Mouse (Mus musculus): ENCODE results near the gene Acsm4.
A peak's percentile ranks its signal among the peaks of the same experiment; 100 is the strongest.
"Not testable (repeated sequence)": the region's sequence is repeated elsewhere in the genome, so short reads cannot be mapped to it uniquely, and the experiment has no call there.

Acsm4 gene

GRCm38 (mm10) chr7:119694926-119695325 lies 5.1 kb downstream of the Acsm4 start:
- H3K27me3 ChIP-seq (ENCODE audit: insufficient read depth, low read length), result no peaks in the 10 kb centered on the region
- H3K36me3 ChIP-seq (ENCODE audit: insufficient read depth, low read length), result no peaks in the 10 kb centered on the region
- H3K9me3 ChIP-seq (ENCODE audit: low read length), result no peaks in the 10 kb centered on the region
- no peak for TF ChIP-seq POU5F1 (IDR thresholded peaks at IDR 0.05; ENCODE audit: borderline replicate concordance, low read length)
- TF ChIP-seq CTCF (conservative IDR thresholded peaks at IDR 0.05; ENCODE audit: low read length), result no peak
- no peak for TF ChIP-seq NANOG (IDR thresholded peaks at IDR 0.05; ENCODE audit: borderline replicate concordance, low read length)
- H3K4me3 ChIP-seq (replicated peaks; ENCODE audit: low read length), result no peak overlapping the region
- peaks cover 18% of the 10 kb centered on the region for H3K4me1 ChIP-seq (replicated peaks; ENCODE audit: low read depth, low read length)

- H3K9me3 ChIP-seq (ENCODE audit: low read length), result no peaks in the 10 kb centered on the region
- H3K4me3 ChIP-seq (replicated peaks; ENCODE audit: low read length), result no peak overlapping the region
- no peaks in the 10 kb centered on the region for H3K27me3 ChIP-seq (ENCODE audit: insufficient read depth, low read length)
- H3K4me1 ChIP-seq (replicated peaks; ENCODE audit: low read depth, low read length), result peaks cover 6% of the 10 kb centered on the region; the same call in 1 of the 2 replicates
- peaks cover 36% of the 10 kb centered on the region for H3K36me3 ChIP-seq (ENCODE audit: insufficient read depth, low read length)
- TF ChIP-seq NANOG (IDR thresholded peaks at IDR 0.05; ENCODE audit: borderline replicate concordance, low read length) (no peak), POU5F1 (IDR thresholded peaks at IDR 0.05; ENCODE audit: borderline replicate concordance, low read length) (no peak), CTCF (conservative IDR thresholded peaks at IDR 0.05; ENCODE audit: low read length) (no peak)
Observed at GRCm38 (mm10) chr7:119714111-119714510, 24.3 kb downstream of the Acsm4 start.

- TF ChIP-seq POU5F1 (IDR thresholded peaks at IDR 0.05; ENCODE audit: borderline replicate concordance, low read length) (no peak), NANOG (IDR thresholded peaks at IDR 0.05; ENCODE audit: borderline replicate concordance, low read length) (no peak), CTCF (conservative IDR thresholded peaks at IDR 0.05; ENCODE audit: low read length) (no peak)
- Histone ChIP-seq H3K4me1 (replicated peaks; ENCODE audit: low read depth, low read length) (peaks cover 16% of the 10 kb centered on the region), H3K36me3 (ENCODE audit: insufficient read depth, low read length) (peaks cover 38% of the 10 kb centered on the region)
Observed at GRCm38 (mm10) chr7:119720253-119720946, 30.6 kb downstream of the Acsm4 start, which contains the start of gene Thumpd1. Gene Thumpd1, minus strand, starts transcription at chr7:119720798.

GRCm38 (mm10) chr7:119720947-119721310 lies 31.1 kb downstream of the Acsm4 start:
- H3K4me1 ChIP-seq (replicated peaks; ENCODE audit: low read depth, low read length), result peaks cover 16% of the 10 kb centered on the region
- no peaks in the 10 kb centered on the region for H3K9me3 ChIP-seq (ENCODE audit: low read length)
- TF ChIP-seq POU5F1 (IDR thresholded peaks at IDR 0.05; ENCODE audit: borderline replicate concordance, low read length) (no peak), CTCF (conservative IDR thresholded peaks at IDR 0.05; ENCODE audit: low read length) (no peak), NANOG (IDR thresholded peaks at IDR 0.05; ENCODE audit: borderline replicate concordance, low read length) (no peak)
- peaks cover 33% of the 10 kb centered on the region for H3K36me3 ChIP-seq (ENCODE audit: insufficient read depth, low read length)
- H3K27me3 ChIP-seq (ENCODE audit: insufficient read depth, low read length), result no peaks in the 10 kb centered on the region
- peak overlapping the region; percentile 91 for H3K4me3 ChIP-seq (replicated peaks; ENCODE audit: low read length)

More at GRCm38 (mm10) chr7:119720253-119720946, 30.6 kb downstream of the Acsm4 start, which contains the start of gene Thumpd1:
- H3K27me3 ChIP-seq (ENCODE audit: insufficient read depth, low read length), result no peaks in the 10 kb centered on the region
- peak within 1 kb of the TSS; percentile 91 for H3K4me3 ChIP-seq (replicated peaks; ENCODE audit: low read length)
- no peaks in the 10 kb centered on the region for H3K9me3 ChIP-seq (ENCODE audit: low read length)

GRCm38 (mm10) chr7:119727621-119728020 lies 37.8 kb downstream of the Acsm4 start:
- Histone ChIP-seq H3K4me3 (replicated peaks; ENCODE audit: low read length) (no peak overlapping the region), H3K27me3 (ENCODE audit: insufficient read depth, low read length) (no peaks in the 10 kb centered on the region), H3K9me3 (ENCODE audit: low read length) (peaks cover 22% of the 10 kb centered on the region), H3K4me1 (replicated peaks; ENCODE audit: low read depth, low read length) (no peaks in the 10 kb centered on the region), H3K36me3 (ENCODE audit: insufficient read depth, low read length) (no peaks in the 10 kb centered on the region)
- TF ChIP-seq POU5F1 (IDR thresholded peaks at IDR 0.05; ENCODE audit: borderline replicate concordance, low read length), result no peak
- TF ChIP-seq CTCF (conservative IDR thresholded peaks at IDR 0.05; ENCODE audit: low read length), result no peak
- no peak for TF ChIP-seq NANOG (IDR thresholded peaks at IDR 0.05; ENCODE audit: borderline replicate concordance, low read length)

GRCm38 (mm10) chr7:119731262-119731661 lies 41.4 kb downstream of the Acsm4 start:
- peak; percentile 35 for TF ChIP-seq CTCF (conservative IDR thresholded peaks at IDR 0.05; ENCODE audit: low read length)
- H3K4me3 ChIP-seq (replicated peaks; ENCODE audit: low read length); H3K4me1 ChIP-seq (replicated peaks; ENCODE audit: low read depth, low read length); H3K27me3 ChIP-seq (ENCODE audit: insufficient read depth, low read length); H3K36me3 ChIP-seq (ENCODE audit: insufficient read depth, low read length): not testable (repeated sequence)
- H3K9me3 ChIP-seq (ENCODE audit: low read length), result peaks cover 25% of the 10 kb centered on the region

GRCm38 (mm10) chr7:119738877-119739276 lies 49.1 kb downstream of the Acsm4 start:
- Histone ChIP-seq H3K4me3 (replicated peaks; ENCODE audit: low read length) (no peak overlapping the region), H3K27me3 (ENCODE audit: insufficient read depth, low read length) (peaks cover 12% of the 10 kb centered on the region), H3K4me1 (replicated peaks; ENCODE audit: low read depth, low read length) (peaks cover 1% of the 10 kb centered on the region), H3K36me3 (ENCODE audit: insufficient read depth, low read length) (no peaks in the 10 kb centered on the region), H3K9me3 (ENCODE audit: low read length) (peaks cover 5% of the 10 kb centered on the region; the same call in 1 of the 2 replicates)
- TF ChIP-seq CTCF (conservative IDR thresholded peaks at IDR 0.05; ENCODE audit: low read length) (no peak), POU5F1 (IDR thresholded peaks at IDR 0.05; ENCODE audit: borderline replicate concordance, low read length) (no peak), NANOG (IDR thresholded peaks at IDR 0.05; ENCODE audit: borderline replicate concordance, low read length) (no peak)

- H3K36me3 ChIP-seq (ENCODE audit: insufficient read depth, low read length); H3K4me3 ChIP-seq (replicated peaks; ENCODE audit: low read length); H3K4me1 ChIP-seq (replicated peaks; ENCODE audit: low read depth, low read length); H3K9me3 ChIP-seq (ENCODE audit: low read length): not testable (repeated sequence)
- H3K27me3 ChIP-seq (ENCODE audit: insufficient read depth, low read length), result peaks cover 14% of the 10 kb centered on the region
Observed at GRCm38 (mm10) chr7:119739798-119740468, 50.1 kb downstream of the Acsm4 start.

- peaks cover 14% of the 10 kb centered on the region for H3K27me3 ChIP-seq (ENCODE audit: insufficient read depth, low read length)
- no peak for TF ChIP-seq POU5F1 (IDR thresholded peaks at IDR 0.05; ENCODE audit: borderline replicate concordance, low read length)
- TF ChIP-seq NANOG (IDR thresholded peaks at IDR 0.05; ENCODE audit: borderline replicate concordance, low read length), result no peak
- TF ChIP-seq CTCF (conservative IDR thresholded peaks at IDR 0.05; ENCODE audit: low read length), result no peak
- peaks cover 4% of the 10 kb centered on the region for H3K4me1 ChIP-seq (replicated peaks; ENCODE audit: low read depth, low read length)
- H3K9me3 ChIP-seq (ENCODE audit: low read length), result no peaks in the 10 kb centered on the region
- H3K36me3 ChIP-seq (ENCODE audit: insufficient read depth, low read length), result no peaks in the 10 kb centered on the region
- peak overlapping the region; percentile 46 for H3K4me3 ChIP-seq (replicated peaks; ENCODE audit: low read length)
Observed at GRCm38 (mm10) chr7:119744321-119744720, 54.5 kb downstream of the Acsm4 start.

Data from E14TG2a.4 (cell line).